9 mouse cellular contexts compared by ENCODE assay signal in genomic region chr15:32243096-32243785, GRCm38 (mm10). TPM values are rescaled to one million over a fixed set of nuclear protein-coding genes. Genes with fewer than 3 reads are reported as not detected.
DNase-seq lines count a peak whose midpoint lies in the region; TF ChIP-seq lines count a peak whose summit lies in the region.
"Had no signal": no experiment of that assay in that cellular context is flagged by ENCODE, and none has a peak within 500 bp of the region (broad histone marks: within the 10 kb centered on the region; RNA-seq: fewer than 3 reads in every experiment).

No protein-coding gene starts in this region.

- WGBS in lung, adult 2 months: 47% methylated on average over 12 of the region's 12 CpGs

- no peak for TF ChIP-seq POLR2A in lung, adult 2 months (IDR thresholded peaks at IDR 0.05; ENCODE audit: borderline replicate concordance, extremely low read depth, low read depth, low read length)

- peak; percentile 27 for DNase-seq in right cerebral cortex, postnatal 4 days
- DNase-seq in right cerebral cortex, postnatal 36 days (ENCODE audit: low spot score in 2 of 2): no peak
- peak; percentile 68 to 73 for DNase-seq in heart, adult 18-20 months
- peak; percentile 72 for DNase-seq in kidney, adult 18-20 months
- no peak for DNase-seq in lung, adult 2 months
- peak; percentile 28 to 44 for DNase-seq in urinary bladder, postnatal 36 days (ENCODE audit: low spot score in 2 of 2)
- DNase-seq in thymus, postnatal 14 days: no peak
- DNase-seq in layer of hippocampus, adult 18-20 months (ENCODE audit: low spot score in 2 of 2): no peak

- no peaks in the 10 kb centered on the region for H3K4me1 ChIP-seq in lung, adult 2 months (ENCODE audit: control insufficient read depth, insufficient read depth, low read length)

- TF ChIP-seq CTCF in lung, adult 2 months (IDR thresholded peaks at IDR 0.05; ENCODE audit: insufficient read depth, low read length): no peak

- peak overlapping the region; percentile 96 for H3K4me3 ChIP-seq in lung, adult 2 months (replicated peaks; ENCODE audit: extremely low read depth, low read depth, low read length)

RNA-seq across cellular contexts. Expression of gene Sema5a, which starts 1.4 kb away (rescaled TPM):
- 1 to 10 TPM; 4.7 to 6.9 TPM for total RNA-seq in heart, adult 18-20 months (2021)
- 7.6 and 10.1 TPM in 2 replicates for polyA plus RNA-seq in lung, adult 2 months (2012; rRNA removed)
- 10 to 100 TPM; 74.6 to 77.7 TPM for total RNA-seq in layer of hippocampus, adult 18-20 months (2021)
- polyA plus RNA-seq: G1E had no signal

Comparison
In these comparisons a context has a peak if more than half of its experiments do, and no peak if none do; other contexts are left out.
1. DNase-seq: peak in right cerebral cortex, postnatal 4 days (single experiment), heart, adult 18-20 months (2 of 2), kidney, adult 18-20 months (single experiment) and urinary bladder, postnatal 36 days (2 of 2); none in right cerebral cortex, postnatal 36 days (0 of 2), lung, adult 2 months (single experiment), thymus, postnatal 14 days (single experiment) and layer of hippocampus, adult 18-20 months (0 of 2).
2. RNA of gene Sema5a, which starts 1.4 kb away (total RNA-seq): 74.6 to 77.7 TPM in layer of hippocampus, adult 18-20 months; 4.7 to 6.9 TPM in heart, adult 18-20 months; every median in the first group is over 4 times any median in the second.